Mouse (Mus musculus) limb, embryonic 13.5 days (tissue): Measurements from ENCODE around the gene Numa1. TPM values are rescaled to one million over a fixed set of nuclear protein-coding genes. Genes with fewer than 3 reads are reported as not detected.

Experiments used
- ATAC-seq: fragments of 200-750 bp; cut with Nextera tagmentation; 2 replicates; pipeline ENCODE4 v1.8.0; 2017; ENCODE audit warnings: low read depth, moderate number of reproducible peaks, moderate TSS enrichment; ENCODE audit not compliant: low FRiP score
- H3K27ac ChIP-seq: fragments of 300-500 bp; sonication (generic); 2 replicates; pipeline ENCODE4 v1.5.1; 2015; ENCODE audit warnings: inconsistent platforms, mild to moderate bottlenecking, moderate library complexity
- H3K27me3 ChIP-seq: fragments of 300-500 bp; sonication (generic); 2 replicates; pipeline ENCODE4 v1.6.1; 2015; ENCODE audit warnings: mild to moderate bottlenecking, inconsistent platforms
- H3K36me3 ChIP-seq: fragments of 300-500 bp; sonication (generic); 2 replicates; pipeline ENCODE4 v1.6.1; 2015; ENCODE audit warnings: inconsistent platforms, mild to moderate bottlenecking, moderate library complexity
- H3K4me1 ChIP-seq: fragments of 300-500 bp; sonication (generic); 2 replicates; pipeline ENCODE4 v1.6.1; 2015; ENCODE audit warnings: inconsistent platforms
- H3K4me2 ChIP-seq: fragments of 300-500 bp; sonication (generic); replicated peaks from 2 replicates; pipeline ENCODE4 v1.6.1; 2015; ENCODE audit warnings: inconsistent platforms, mild to moderate bottlenecking, moderate library complexity
- H3K4me3 ChIP-seq: fragments of 300-500 bp; sonication (generic); 2 replicates; pipeline ENCODE4 v1.5.1; 2015; ENCODE audit warnings: moderate library complexity, mild to moderate bottlenecking, inconsistent platforms
- H3K9ac ChIP-seq: fragments of 300-500 bp; sonication (generic); 2 replicates; pipeline ENCODE4 v1.6.1; 2015; ENCODE audit warnings: mild to moderate bottlenecking, inconsistent platforms
- H3K9me3 ChIP-seq: fragments of 300-500 bp; sonication (generic); 2 replicates; pipeline ENCODE4 v1.6.1; 2016; ENCODE audit warnings: inconsistent platforms
- WGBS: fragments of 180-500 bp; shearing (Covaris S2); methylation state at CpG from one replicate; pipeline ENCODE4 v1.1.7; 2015; 5-methylcytosine and 5-hydroxymethylcytosine counted together
- polyA plus RNA-seq: library from polyadenylated mRNA; unstranded; fragments of >200 nt; fragmentation: Nextera tagmentation; extraction: Ambion mirVana; gene quantifications from 2 replicates; pipeline ENCODE4 v1.2.1, GENCODE M21; 2015

Gene Numa1
- 85.7 and 96.2 TPM in 2 replicates for polyA plus RNA-seq

DNA sequence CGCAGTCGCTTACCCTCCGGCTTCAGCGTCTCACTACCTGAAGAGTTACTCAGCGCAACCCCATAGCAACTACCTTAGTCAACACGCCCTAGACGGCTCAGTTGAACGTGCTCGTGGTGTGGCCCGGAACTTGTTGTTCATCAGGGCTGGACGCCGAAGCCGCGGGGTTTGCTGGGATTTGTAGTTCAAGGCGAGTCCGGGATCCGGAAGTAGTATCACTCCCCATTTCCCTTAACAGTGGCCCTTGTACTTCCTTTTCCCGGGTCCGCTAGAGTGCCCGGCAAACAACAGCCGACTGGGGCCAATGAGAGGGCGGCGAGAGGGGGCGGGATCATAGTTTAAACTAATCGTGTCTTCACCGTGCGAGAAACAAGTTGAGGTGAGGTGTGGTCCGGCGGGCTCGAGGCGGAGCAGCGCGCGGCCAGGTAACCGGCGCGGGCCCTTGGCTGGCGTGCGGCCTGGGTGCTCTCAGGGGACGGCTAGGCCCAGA lies at the start of gene Numa1, which contains the start of gene Lrrc51:
TSS of gene Numa1 (plus strand) at position 361 of the 490 bp plus-strand sequence.
TSS of gene Lrrc51 (minus strand) at position 145 of the 490 bp plus-strand sequence.
- under 1% methylated on average over 40 of the region's 40 CpGs for WGBS
- H3K4me1 ChIP-seq: peaks cover 22% of the 10 kb centered on the region

DNA sequence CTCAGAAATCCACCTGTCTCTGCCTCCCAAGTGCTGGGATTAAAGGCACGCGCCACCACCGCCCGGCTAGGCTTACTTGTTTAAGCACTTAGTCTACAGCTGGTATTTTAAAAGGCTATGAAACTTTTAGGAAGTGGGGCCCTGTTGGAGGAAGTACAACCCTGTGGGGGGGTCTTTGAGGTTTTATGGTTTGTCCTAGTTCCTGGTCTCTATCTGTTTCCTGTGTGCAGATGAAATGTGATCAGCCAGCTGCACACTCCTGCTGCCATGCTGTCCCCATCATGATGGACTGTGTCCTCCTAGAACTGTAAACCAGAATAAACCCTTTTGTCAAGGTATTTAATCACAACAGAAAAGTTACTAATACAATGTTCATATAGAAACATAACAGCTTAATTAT lies 49.8 kb upstream of the Numa1 start:
- H3K36me3 ChIP-seq: no peaks in the 10 kb centered on the region
- H3K9ac ChIP-seq: no peak overlapping the region
- no peak overlapping the region for H3K4me2 ChIP-seq
- H3K27me3 ChIP-seq: no peaks in the 10 kb centered on the region
- ATAC-seq: no peak
- H3K27ac ChIP-seq: no peak overlapping the region
- no peaks in the 10 kb centered on the region for H3K9me3 ChIP-seq
- 89% methylated on average over 4 of the region's 4 CpGs for WGBS
- no peaks in the 10 kb centered on the region for H3K4me1 ChIP-seq
- no peak overlapping the region for H3K4me3 ChIP-seq

More for the DNA sequence above, at the start of gene Numa1, which contains the start of gene Lrrc51:
- no peaks in the 10 kb centered on the region for H3K27me3 ChIP-seq
- H3K9me3 ChIP-seq: no peaks in the 10 kb centered on the region
- peak; percentile 99 for ATAC-seq
- peak within 1 kb of the TSS; percentile 77 for H3K27ac ChIP-seq
- peak within 1 kb of the TSS; percentile 75 for H3K4me2 ChIP-seq
- peak within 1 kb of the TSS; percentile 81 for H3K9ac ChIP-seq
- H3K4me3 ChIP-seq: peak within 1 kb of the TSS; percentile 77
- 0 out of 2 replicates have a peak, but pooled peaks cover 4% of the 10 kb centered on the region for H3K36me3 ChIP-seq

DNA sequence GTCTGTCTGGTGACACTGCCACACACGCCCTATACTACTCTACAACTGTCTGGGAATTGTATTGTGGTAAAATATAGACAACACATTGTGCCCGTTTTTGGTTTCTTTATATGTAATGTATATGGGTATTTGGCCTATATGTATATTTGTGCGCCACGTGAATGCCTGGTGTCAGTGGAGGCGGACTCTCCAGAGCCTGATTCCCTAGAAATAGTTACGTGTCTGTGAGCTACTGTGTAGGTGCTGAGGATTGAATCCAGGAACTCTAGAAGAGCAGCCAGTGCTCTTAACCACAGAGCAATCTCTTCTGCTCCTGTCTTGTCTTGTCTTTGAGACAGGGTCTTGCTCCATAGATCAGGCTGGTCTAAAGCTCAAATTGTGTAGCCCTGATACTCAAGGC lies 47.6 kb upstream of the Numa1 start:
- Histone ChIP-seq H3K27ac (no peak overlapping the region), H3K36me3 (no peaks in the 10 kb centered on the region), H3K27me3 (no peaks in the 10 kb centered on the region), H3K4me1 (no peaks in the 10 kb centered on the region), H3K4me2 (no peak overlapping the region), H3K4me3 (no peak overlapping the region), H3K9ac (no peak overlapping the region), H3K9me3 (no peaks in the 10 kb centered on the region)
- ATAC-seq: no peak
- 85% methylated on average over 6 of the region's 6 CpGs for WGBS

DNA sequence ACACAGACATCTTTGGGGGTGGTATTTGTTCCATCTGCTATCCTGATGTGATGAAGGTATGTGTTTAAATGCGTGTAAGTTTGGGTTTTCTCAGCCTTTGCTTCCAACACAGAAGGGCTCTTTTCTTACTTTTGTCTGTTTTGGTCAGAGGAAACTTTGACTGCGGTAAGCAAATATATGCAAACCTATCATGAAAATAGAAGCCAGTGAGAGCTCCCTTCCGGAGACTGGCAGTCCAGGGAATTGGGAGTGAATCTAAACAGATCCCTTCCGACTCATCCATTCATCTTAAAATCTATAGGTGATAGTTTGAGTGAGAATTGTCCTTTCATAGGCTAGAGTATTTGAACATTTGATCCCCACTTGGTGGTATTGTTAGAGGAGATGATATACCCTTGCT lies 45.5 kb upstream of the Numa1 start:
- Histone ChIP-seq H3K9ac (no peak overlapping the region), H3K36me3 (no peaks in the 10 kb centered on the region), H3K4me2 (no peak overlapping the region), H3K27ac (no peak overlapping the region), H3K27me3 (no peaks in the 10 kb centered on the region), H3K9me3 (no peaks in the 10 kb centered on the region), H3K4me1 (no peaks in the 10 kb centered on the region), H3K4me3 (no peak overlapping the region)
- 88% methylated on average over 4 of the region's 4 CpGs for WGBS
- no peak for ATAC-seq

DNA sequence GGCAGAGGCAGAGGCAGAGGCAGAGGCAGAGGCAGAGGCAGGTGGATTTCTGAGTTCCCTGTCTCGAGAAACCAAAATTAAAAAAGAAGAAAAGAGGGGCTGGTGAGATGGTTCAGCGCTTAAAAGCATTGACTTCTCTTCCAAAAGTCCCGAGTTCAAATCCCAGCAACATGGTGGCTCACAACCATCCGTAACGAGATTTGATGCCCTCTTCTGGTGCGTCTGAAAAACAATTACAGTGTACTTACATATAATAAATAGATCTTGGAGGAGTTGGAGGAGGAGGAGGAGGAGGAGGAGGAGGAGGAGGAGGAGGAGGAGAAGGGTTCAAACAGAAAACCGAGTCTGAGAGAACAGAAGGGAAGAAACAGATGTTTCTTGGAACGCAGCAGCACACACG lies 38.2 kb upstream of the Numa1 start:
- Histone ChIP-seq H3K4me2 (peak overlapping the region; percentile 63), H3K9ac (peak overlapping the region; percentile 58; the same call in 1 of the 2 replicates), H3K27me3 (no peaks in the 10 kb centered on the region), H3K4me3 (peak overlapping the region; percentile 56), H3K4me1 (peaks cover 5% of the 10 kb centered on the region; the same call in 1 of the 2 replicates), H3K36me3 (peaks cover 5% of the 10 kb centered on the region; the same call in 1 of the 2 replicates), H3K9me3 (no peaks in the 10 kb centered on the region), H3K27ac (peak overlapping the region; percentile 44; the same call in 1 of the 2 replicates)
- ATAC-seq: no peak
- 33% methylated on average over 9 of the region's 9 CpGs for WGBS

DNA sequence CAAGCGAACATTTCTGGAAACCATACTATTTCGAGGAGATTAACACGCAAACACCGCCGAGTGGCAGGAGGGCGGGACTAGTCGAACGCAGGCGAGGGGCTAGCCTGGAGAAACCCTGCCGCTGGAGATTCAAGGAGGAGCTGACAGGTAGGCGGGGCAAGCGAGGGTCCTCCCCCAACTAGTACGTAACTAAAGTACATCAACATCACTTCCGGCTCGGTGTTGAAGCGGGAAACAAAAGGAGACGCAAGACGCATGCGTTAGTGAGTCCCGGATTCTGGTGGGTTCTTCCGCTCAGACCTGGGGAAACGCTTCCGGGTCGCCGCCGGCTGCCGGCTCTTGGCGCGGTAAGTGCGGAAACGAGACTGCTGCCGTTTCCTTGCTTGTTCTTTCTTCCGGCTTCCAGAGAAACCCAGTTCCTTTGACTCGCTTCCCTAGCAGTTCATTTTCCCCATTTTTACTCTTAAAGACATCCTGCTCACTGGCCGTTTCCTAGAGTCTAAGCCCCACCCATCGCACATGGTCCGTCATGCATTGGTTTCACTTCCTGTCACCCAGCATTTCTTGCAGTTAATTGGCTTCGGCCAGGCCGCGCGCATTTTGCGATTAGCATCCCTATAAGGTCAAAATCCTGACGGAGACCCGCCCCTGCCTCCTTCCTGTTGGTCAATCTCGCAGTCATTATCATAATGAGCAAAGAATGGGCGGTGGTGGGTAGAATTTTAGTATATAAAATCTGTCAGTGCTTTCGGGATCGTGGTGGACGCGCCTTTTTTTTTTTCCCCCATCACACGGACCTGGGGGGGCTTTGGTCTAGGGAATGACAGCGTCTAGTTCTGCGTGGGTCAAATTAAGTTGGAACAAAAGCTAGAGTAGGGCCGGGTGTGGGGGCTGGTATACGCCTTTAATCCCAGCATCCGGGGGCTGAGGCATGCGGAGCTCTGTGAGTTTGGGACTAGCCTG lies 37.5 kb upstream of the Numa1 start:
- Histone ChIP-seq H3K9ac (peak overlapping the region; percentile 58), H3K9me3 (no peaks in the 10 kb centered on the region), H3K4me3 (peak overlapping the region; percentile 56), H3K27me3 (no peaks in the 10 kb centered on the region), H3K27ac (peak overlapping the region; percentile 93), H3K4me1 (peaks cover 5% of the 10 kb centered on the region; the same call in 1 of the 2 replicates), H3K4me2 (peak overlapping the region; percentile 63), H3K36me3 (peaks cover 10% of the 10 kb centered on the region; the same call in 1 of the 2 replicates)
- peak; percentile 98 for ATAC-seq
- WGBS: under 1% methylated on average over 57 of the region's 57 CpGs

DNA sequence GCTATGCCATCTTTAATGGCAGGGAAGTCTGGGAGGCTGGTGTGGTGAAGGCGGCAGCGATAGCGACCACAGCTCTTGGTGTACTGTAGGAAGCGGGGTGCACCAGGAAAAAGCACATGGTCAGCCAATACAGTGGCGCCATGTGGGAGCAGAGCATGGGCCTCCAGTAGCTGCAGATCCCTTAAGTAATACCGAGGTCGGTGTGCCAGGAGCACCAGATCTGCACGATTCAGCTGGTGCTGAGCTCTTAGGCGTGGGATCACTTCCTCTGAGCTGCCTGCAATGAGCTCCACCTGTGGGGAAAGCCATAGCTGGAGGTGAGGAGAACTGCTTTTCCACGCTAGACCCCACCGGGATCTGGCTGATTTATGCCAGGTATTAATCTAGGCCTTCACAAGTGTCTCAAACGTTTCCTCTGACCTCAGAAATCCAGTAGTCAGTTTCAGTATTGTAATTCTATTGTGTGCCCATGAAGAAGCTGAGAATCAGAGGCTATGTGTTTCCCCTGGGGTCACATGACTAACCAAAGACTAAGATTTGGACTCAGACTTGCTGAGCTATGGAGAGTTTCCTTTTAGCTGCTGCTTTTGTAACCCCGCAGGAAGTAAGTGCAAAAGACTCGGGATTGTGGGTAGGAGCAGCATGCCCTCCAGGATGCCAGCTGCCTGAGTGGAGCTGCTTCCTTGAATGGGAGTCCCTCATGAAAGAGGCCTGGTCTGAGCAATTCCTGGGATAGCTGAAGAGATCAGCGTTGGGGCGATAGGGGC lies 33.4 kb upstream of the Numa1 start:
- H3K4me3 ChIP-seq: no peak overlapping the region
- no peak for ATAC-seq
- 90% methylated on average over 16 of the region's 16 CpGs for WGBS

DNA sequence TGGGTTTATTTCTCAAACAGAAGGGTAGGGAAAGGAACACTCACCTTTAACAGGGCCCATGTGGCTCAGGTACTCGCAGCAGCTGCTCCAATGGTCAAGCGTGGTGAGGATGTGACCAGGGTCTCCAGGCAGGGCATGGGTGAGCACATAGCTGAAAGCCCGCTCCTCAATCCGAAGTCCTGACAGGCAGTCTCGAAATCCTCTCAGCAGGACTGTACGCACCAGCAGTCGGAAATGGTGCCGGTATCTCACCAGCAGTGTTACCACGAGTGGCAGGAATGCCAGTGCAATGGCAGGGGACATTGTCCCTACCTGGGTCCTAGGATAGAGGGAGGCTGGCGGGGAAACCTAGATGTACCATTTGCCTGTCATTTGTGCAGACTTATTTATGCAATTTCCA lies 31.9 kb upstream of the Numa1 start:
- no peak overlapping the region for H3K4me2 ChIP-seq
- 90% methylated on average over 10 of the region's 10 CpGs for WGBS
- H3K9ac ChIP-seq: no peak overlapping the region
- peaks cover 16% of the 10 kb centered on the region for H3K4me1 ChIP-seq
- H3K4me3 ChIP-seq: no peak overlapping the region
- H3K27me3 ChIP-seq: no peaks in the 10 kb centered on the region
- no peaks in the 10 kb centered on the region for H3K9me3 ChIP-seq
- no peak overlapping the region for H3K27ac ChIP-seq
- ATAC-seq: no peak
- peaks cover 20% of the 10 kb centered on the region for H3K36me3 ChIP-seq

More for the DNA sequence above, 33.4 kb upstream of the Numa1 start:
- H3K9me3 ChIP-seq: no peaks in the 10 kb centered on the region
- H3K27me3 ChIP-seq: no peaks in the 10 kb centered on the region
- H3K4me1 ChIP-seq: peaks cover 9% of the 10 kb centered on the region
- no peak overlapping the region for H3K27ac ChIP-seq
- H3K4me2 ChIP-seq: no peak overlapping the region
- H3K36me3 ChIP-seq: peaks cover 20% of the 10 kb centered on the region
- peak overlapping the region; percentile 19 for H3K9ac ChIP-seq

DNA sequence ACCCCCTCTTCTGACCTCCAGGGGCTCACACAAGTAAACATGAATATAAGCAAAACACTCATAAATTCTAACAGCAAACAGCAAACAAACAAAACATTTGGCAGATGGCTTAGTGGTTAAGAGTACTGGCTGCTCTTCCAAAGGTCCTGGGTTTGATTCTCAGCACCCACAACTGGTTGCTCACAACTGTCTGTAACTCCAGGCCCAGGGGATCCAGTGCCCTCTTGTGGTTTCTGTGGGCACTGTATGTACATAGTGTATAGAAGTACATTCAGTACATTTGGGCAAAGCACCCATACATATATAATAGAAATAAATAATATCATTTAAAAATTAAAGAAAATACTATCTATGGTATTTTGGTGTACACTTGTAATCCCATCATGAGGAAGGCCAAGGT lies 31.1 kb upstream of the Numa1 start:
- Histone ChIP-seq H3K36me3 (peaks cover 20% of the 10 kb centered on the region), H3K27me3 (no peaks in the 10 kb centered on the region), H3K9me3 (no peaks in the 10 kb centered on the region), H3K4me3 (no peak overlapping the region), H3K27ac (no peak overlapping the region), H3K4me1 (peaks cover 16% of the 10 kb centered on the region), H3K9ac (no peak overlapping the region), H3K4me2 (no peak overlapping the region)
- no peak for ATAC-seq

DNA sequence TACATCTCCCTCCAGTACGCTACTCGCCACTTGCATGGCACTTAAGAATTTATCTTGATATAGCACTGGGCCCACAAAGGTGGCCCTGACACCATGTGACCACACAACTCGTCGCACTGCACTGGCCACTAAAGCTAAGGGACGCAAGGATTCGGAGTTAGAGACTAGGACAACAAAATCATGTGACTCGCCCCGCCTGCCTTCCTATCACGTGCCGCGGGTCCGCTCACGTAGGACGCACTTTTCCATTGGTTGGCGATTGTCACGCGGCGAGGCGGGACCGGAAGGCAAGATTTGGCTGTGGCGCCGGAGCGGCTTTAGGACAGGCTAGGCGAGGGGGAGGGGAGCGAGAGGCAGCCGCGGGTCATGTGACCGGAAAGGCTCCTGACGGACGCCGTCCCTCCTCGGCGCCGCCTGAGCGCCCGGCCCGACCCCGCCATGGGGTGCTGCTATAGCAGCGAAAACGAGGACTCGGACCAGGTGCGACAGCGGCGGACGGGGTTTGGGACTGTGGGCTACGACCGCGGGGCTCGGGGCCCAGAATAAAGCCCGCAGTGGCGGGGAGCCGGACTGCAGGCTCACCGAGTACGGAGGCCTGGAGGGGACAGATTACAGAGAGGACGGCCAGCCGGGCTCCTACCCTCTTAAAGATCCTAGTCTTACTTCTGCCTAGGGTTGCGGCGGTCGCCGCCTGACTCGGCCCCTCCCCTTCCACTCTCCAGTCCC lies 28.2 kb upstream of the Numa1 start, which contains the start of gene Lamtor1:
TSS of gene Lamtor1 (plus strand) at position 344 of the 726 bp plus-strand sequence.
- Histone ChIP-seq H3K9me3 (no peaks in the 10 kb centered on the region), H3K4me1 (peaks cover 16% of the 10 kb centered on the region), H3K4me3 (peak within 1 kb of the TSS; percentile 81), H3K27ac (peak within 1 kb of the TSS; percentile 95), H3K4me2 (peak within 1 kb of the TSS; percentile 82), H3K9ac (peak within 1 kb of the TSS; percentile 88), H3K27me3 (no peaks in the 10 kb centered on the region), H3K36me3 (peaks cover 29% of the 10 kb centered on the region)
- ATAC-seq: peak; percentile 99
- under 1% methylated on average over 61 of the region's 61 CpGs for WGBS

DNA sequence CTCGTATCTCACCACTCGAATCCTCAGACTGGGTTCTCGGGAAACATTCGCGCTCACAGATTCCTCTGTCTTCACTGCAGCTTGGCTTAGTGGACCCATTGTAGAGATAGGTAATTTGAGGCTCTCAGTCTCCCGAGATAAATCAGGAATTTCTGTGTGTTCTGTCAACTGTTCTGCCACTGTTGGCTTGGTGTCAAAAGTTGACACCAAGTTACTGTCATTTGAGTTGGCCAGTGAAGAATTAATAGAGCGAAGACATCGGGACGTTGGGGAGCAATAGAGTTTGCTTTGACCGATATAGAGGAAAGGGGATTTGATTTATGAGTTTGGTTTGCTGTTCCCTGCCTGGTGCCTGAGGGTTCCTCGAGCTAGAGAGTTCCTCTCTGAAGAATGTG lies 27.6 kb upstream of the Numa1 start, which contains the start of gene Tomt:
TSS of gene Tomt (minus strand) at position 73 of the 395 bp plus-strand sequence.
- Histone ChIP-seq H3K9me3 (no peaks in the 10 kb centered on the region), H3K4me2 (peak within 1 kb of the TSS; percentile 82), H3K27me3 (no peaks in the 10 kb centered on the region), H3K4me3 (peak within 1 kb of the TSS; percentile 81), H3K27ac (peak within 1 kb of the TSS; percentile 95), H3K9ac (peak within 1 kb of the TSS; percentile 88), H3K4me1 (peaks cover 16% of the 10 kb centered on the region), H3K36me3 (peaks cover 30% of the 10 kb centered on the region)
- WGBS: 11% methylated on average over 11 of the region's 11 CpGs
- ATAC-seq: no peak
